Mouse (Mus musculus) left cerebral cortex, adult 9 months (tissue): ENCODE results near the gene Vsx1.

ENCODE experiments used
- DNase-seq, 2 experiments: peaks; one replicate each; pipeline ENCODE4 v3.0.0; 2022; ENCODE audit warnings: low spot score in 2 of 2

The Vsx1 gene

GRCm38 (mm10) chr2:150689223-150689800 lies at the start of gene Vsx1:
Vsx1 (minus strand) TSS chr2:150689360.
- no peak for DNase-seq

GRCm38 (mm10) chr2:150737881-150738280 lies 48.7 kb upstream of the Vsx1 start:
- DNase-seq, result no peak

- no peak for DNase-seq
Measured at GRCm38 (mm10) chr2:150735756-150736576, 46.8 kb upstream of the Vsx1 start.

GRCm38 (mm10) chr2:150712167-150712674 lies 23.1 kb upstream of the Vsx1 start:
- no peak for DNase-seq

- DNase-seq, result no peak
Measured at GRCm38 (mm10) chr2:150691481-150692170, 2.5 kb upstream of the Vsx1 start.

GRCm38 (mm10) chr2:150690216-150690615 lies 1.1 kb upstream of the Vsx1 start:
- DNase-seq, result no peak

GRCm38 (mm10) chr2:150688541-150689186 lies 496 bp downstream of the Vsx1 start:
- DNase-seq, result no peak

- DNase-seq, result no peak
Measured at GRCm38 (mm10) chr2:150687871-150688540, 1.2 kb downstream of the Vsx1 start.

GRCm38 (mm10) chr2:150685389-150685788 lies 3.8 kb downstream of the Vsx1 start:
- DNase-seq, result no peak

GRCm38 (mm10) chr2:150684451-150684850 lies 4.7 kb downstream of the Vsx1 start:
- no peak for DNase-seq

GRCm38 (mm10) chr2:150681581-150681980 lies 7.6 kb downstream of the Vsx1 start:
- DNase-seq, result no peak

- DNase-seq, result peak in 1 of 2 experiments; percentile 65
Measured at GRCm38 (mm10) chr2:150678392-150678791, 10.8 kb downstream of the Vsx1 start.

- DNase-seq, result no peak
Measured at GRCm38 (mm10) chr2:150675525-150675924, 13.6 kb downstream of the Vsx1 start.

- peak in 1 of 2 experiments; percentile 74 for DNase-seq
Measured at GRCm38 (mm10) chr2:150674900-150675299, 14.3 kb downstream of the Vsx1 start.

GRCm38 (mm10) chr2:150673929-150674328 lies 15.2 kb downstream of the Vsx1 start:
- no peak for DNase-seq

GRCm38 (mm10) chr2:150671609-150672290 lies 17.4 kb downstream of the Vsx1 start:
- DNase-seq, result no peak

GRCm38 (mm10) chr2:150670926-150671325 lies 18.2 kb downstream of the Vsx1 start:
- DNase-seq, result no peak

- no peak for DNase-seq
Measured at GRCm38 (mm10) chr2:150669454-150670045, 19.6 kb downstream of the Vsx1 start.

- DNase-seq, result no peak
Measured at GRCm38 (mm10) chr2:150668956-150669355, 20.2 kb downstream of the Vsx1 start.
